Mouse (Mus musculus) spleen, postnatal 14 days (tissue): ENCODE results near the gene Gm12169.
"Not testable (repeated sequence)": the region's sequence is repeated elsewhere in the genome, so short reads cannot be mapped to it uniquely, and the experiment has no call there.

ENCODE experiments used
- DNase-seq, 2 experiments: peaks; one replicate each; pipeline ENCODE4 v3.0.0; 2021 to 2022; ENCODE audit warnings: low spot score in 2 of 2

Gm12169 gene

DNA sequence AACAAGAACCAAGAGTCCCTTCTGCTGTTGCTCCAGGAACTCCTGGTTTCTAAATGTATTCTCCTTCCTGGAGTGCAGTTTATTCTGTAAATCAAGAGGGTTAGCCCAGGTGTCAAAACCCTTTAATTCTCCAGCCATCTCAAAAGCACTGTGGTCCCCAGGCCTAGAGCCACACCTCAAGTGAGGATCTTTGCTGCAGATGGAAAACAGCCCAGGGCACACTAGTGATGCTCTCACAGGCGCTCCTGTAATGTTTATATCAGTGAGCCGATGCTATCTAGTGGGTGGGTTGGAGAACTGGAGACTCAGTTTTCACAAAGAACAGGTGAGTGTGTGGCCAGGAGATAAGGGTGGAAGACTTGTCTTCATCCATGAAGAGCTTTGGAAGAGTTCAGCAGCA is at the start of gene Gm12169:
TSS of gene Gm12169 (plus strand) at position 301 of the 400 bp plus-strand sequence.
- DNase-seq = no peak

DNA sequence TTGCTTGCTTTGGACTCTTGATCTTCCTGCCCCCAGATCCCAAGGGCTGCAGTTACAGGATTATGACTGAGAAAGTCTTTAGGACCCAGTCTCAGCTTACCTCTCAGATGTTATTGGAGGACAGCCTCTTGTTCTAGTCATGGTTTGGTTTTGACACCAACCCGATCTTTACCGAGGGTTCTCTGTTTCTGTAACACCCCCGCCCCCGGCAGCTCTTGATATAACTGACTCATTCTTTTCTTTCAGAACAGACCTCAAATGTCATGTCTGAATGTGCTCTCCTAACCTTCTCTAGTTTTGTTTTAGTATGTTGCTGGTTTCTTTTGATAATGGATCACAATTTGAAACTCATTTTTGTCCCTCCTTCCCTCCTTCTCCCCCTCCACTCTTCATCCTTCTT is 49.8 kb upstream of the Gm12169 start:
- DNase-seq = no peak

DNA sequence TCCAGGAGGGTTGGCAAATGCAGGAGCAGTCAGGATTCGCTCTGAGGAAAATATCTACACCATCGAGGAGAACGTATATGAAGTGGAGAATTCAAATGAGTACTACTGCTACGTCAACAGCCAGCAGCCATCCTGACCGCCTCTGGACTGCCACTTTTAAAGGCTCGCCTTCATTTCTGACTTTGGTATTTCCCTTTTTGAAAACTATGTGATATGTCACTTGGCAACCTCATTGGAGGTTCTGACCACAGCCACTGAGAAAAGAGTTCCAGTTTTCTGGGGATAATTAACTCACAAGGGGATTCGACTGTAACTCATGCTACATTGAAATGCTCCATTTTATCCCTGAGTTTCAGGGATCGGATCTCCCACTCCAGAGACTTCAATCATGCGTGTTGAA is 44.7 kb upstream of the Gm12169 start:
- DNase-seq = no peak

DNA sequence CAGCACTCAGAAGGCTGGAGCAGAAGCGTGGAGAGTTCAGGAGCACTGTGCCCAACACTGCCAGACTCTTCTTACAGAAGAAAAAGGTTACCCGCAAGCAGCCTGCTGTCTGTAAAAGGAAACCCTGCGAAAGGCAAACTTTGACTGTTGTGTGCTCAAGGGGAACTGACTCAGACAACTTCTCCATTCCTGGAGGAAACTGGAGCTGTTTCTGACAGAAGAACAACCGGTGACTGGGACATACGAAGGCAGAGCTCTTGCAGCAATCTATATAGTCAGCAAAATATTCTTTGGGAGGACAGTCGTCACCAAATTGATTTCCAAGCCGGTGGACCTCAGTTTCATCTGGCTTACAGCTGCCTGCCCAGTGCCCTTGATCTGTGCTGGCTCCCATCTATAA is 43.5 kb upstream of the Gm12169 start:
- DNase-seq = no peak

DNA sequence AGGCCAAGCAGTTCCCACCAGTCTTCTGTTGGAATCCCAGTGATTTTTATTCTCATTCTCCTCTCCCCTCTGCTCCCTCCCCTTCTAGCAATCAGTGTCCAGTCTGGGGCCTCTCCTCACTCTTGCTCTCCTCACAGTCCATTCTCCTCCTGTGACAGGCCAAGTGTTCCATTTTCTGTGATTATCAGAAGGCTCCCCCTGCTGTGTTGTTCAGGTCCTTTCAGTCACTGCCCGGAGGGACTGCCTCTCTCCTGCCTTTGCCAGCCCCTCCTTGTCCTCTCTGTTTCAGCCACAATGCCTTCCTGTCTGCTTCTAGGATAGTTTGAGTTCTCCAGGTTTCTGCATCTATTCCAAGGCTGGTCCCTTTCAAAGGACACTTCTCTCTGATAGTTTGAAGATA is 35.8 kb upstream of the Gm12169 start:
- no peak for DNase-seq

DNA sequence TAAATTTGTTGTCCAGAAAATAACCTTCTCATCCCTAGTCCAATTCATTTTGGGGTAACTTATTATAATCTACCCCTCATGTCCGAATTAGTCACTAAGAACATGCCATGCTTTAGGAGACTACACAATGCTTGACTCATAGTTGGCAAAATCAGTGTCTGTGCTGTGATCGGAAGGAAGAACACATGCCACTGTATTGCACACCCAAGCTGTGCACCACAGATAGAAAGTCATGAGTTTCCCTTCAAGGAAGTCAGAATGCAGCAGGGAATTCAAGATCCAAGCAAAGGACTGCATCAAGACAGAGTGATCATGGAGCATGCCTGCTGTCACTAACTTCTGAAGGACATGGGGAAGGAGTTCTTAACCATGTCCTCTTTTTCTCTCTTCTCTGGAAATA is 35.4 kb upstream of the Gm12169 start:
- DNase-seq = no peak

DNA sequence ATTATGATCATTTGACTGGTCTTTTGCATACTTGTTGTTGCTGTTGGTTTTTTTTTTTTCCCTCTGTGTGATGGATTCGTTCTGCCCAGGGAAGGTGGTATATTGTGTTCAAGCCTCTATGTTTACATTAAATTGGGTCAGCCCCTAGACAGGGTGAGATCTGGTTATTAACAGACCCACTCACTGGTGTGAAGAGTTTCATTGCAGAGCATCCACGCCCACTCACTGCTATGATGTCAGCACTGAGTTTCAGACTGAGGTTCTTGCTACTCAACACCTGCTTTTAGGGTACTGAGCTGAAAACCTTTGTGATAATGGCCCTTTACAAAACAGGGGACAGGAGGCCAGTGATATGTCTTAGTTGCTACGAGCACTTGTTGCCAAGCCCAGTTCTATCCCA is 16.9 kb upstream of the Gm12169 start:
- no peak for DNase-seq

DNA sequence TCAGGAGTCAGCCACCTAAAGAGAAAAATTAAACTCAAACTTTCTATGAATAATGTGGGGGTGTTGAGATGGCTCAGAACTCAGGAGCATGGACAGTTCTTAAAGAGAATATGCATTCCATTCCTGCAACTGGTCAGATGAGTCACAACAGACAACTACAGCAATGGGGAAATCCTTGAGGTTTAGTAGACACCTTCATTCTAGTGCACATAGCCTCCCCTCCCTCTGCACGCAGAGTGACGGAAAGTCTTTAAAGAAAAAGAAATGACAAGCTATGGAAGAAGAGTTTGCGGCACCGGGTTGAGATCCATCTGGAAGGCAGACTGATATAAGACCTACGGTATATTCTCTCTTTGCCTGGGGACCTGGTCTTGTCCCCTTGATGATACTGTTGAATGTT is 14.1 kb upstream of the Gm12169 start:
- DNase-seq = no peak

DNA sequence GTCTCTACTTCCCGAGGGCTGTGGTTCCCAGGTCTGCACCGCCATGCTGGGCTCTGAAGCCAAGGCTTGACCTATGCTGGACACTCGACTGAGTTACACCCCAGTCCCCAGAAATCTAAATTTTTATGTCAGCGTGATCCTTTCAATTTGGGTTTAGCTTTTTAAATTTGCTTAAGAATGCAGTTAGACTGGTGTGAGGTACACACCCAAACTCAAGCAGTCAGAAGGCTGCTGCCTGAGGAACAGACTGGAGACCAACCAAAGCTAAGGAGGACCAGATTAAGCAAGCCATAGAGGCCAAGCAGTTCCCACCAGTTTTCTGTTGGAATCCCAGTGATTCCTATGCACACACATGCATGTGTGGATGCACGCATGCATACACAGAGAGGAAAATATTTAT is 2.7 kb upstream of the Gm12169 start:
- not testable (repeated sequence) for DNase-seq

DNA sequence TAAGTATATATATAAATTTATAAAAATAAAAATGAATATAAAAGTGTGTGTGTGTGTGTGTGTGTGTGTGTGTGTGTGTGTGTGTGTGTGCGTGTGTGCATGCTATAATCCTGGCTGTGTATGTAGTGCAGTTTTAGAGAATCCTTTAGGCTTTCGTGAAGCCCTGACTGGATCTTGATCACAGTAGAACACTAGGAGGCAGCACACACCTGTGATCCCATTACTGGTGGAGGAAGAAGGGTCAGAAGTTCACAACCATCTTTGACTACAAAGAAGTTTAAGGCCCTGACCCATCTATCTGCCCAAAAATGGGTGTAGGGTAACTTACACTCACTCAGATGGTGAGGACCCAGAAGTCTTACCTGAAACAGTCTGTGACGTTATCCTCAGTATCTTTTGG is 1.3 kb upstream of the Gm12169 start:
- peak in 1 of 2 experiments; percentile 2 for DNase-seq

DNA sequence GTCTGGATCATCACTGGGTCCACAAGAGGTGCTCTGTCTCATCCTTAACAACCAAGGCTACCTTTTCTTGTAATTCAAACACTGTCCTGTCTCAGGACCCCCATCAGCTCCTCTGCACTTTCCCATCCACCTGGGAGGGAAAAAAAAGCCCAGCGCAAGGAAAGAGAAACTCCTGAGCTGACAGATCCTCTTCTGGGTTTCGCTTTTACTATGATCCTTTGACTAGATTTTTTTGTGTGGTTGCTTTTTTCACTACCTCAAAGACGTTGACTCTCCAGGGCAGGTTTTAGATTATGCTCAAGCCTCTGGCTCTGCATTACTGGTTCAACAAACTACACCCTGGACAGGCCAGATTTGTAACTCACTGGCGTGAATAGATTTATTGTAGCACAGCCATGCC is 6.1 kb downstream of the Gm12169 start:
- DNase-seq = no peak

DNA sequence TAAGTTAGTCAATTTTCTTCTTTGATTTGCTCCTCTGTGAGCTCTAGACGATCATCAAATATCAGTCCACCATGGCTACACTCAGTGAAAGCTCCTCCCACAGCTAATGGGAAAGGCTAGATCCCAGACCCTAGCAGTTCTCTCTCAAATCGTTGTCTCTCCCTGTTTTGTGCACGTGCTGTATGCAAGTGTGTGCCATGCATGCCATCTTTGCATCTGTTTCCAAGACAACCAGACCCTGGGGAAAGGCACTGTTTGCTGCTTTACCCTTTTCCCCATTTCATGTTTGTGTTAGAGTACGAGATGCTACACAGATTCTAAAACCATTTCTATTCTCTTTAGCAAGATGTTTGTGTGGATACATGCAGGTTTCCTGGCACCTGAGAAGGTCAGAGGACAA is 13.0 kb downstream of the Gm12169 start:
- no peak for DNase-seq

DNA sequence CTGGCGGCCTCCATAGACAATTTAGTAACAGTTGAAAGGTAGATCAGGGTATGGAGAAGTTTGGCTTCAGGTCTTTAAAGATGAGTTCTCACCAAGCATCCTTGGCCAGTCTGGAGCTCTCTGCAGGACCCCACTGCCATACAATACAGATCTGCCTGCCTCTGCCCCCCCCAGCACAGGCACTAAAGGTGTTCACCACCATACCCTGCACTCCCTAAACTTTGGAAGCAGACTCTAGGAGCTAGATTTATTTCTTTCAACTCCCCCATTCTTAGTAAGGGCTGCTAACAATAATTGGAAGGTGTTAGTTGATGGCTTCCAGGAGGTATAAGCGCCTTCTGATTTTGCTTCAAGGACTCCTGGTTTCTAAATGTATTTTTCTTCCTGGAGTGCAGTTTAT is 19.5 kb downstream of the Gm12169 start:
- no peak for DNase-seq

DNA sequence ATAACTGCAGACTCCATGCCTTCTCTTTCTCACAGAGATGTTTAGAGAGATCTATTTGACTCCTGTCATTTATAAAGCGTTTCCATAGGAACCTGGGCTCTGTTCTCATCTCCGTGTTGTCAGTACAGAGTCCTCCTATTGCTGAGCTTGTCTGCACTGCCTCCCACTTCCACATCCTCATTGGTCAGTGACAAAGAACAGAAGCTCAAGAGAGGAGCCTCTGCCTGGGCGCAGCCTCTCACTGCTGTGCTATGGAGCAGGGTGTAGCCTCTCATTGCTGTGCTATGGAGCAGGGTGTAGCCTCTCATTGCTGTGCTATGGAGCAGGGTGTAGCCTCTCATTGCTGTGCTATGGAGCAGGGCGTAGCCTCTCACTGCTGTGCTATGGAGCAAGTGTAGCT is 25.7 kb downstream of the Gm12169 start:
- no peak for DNase-seq

DNA sequence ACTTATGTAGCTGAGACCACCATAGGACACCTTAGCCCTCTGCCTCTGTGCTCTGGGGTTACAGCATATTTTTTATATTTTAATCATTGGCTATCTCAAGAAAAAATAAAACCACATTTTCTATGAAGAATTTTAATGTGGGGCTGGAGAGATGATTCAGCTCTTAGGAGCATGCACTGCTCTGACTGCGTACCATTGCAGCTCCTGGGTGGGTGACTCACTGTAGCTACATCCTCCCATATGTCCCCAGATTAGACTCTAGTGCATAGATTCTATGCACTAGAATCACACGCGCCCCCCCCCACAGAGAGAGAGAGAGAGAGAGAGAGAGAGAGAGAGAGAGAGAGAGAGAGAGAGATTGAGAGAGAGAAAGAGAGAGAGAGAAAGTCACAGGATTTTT is 28.7 kb downstream of the Gm12169 start:
- no peak for DNase-seq

DNA sequence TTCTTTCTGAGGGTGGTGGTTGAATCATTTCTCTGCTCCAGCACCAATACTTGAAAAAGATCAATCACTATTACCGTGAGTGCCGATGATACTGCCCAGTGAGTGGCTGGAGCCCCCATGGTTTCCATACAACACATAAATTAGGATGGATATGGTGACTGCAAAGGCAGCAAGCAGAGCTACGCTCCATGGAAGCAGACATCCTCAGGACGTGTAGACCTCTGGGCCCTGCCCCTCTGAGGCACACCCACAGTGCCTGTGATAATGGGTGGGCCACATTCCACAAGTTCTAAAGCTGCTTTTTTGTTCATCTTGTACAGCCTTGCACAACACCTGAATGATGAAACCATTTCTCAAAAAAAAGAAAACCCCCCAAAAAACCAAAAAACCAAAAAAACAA is 37.1 kb downstream of the Gm12169 start:
- DNase-seq = no peak

DNA sequence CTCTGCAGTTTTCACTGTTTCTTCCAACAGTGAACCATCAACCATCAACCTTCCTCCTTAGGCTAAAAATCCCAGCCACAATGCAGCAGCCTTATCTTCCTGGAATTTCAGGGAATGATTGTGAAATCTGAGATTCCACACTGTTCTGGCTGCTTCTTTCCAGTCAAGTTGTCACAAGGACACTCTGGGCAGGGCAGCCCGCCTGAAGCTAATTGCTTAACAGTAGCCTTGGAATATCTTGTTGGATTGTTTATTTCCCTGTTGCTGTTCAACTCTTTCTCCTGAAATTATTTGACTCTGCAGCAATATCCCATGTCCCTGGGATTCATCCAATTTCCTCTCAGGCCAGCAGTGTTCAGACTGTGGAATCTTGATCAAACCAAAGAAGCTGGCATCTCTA is 40.7 kb downstream of the Gm12169 start:
- DNase-seq = no peak

DNA sequence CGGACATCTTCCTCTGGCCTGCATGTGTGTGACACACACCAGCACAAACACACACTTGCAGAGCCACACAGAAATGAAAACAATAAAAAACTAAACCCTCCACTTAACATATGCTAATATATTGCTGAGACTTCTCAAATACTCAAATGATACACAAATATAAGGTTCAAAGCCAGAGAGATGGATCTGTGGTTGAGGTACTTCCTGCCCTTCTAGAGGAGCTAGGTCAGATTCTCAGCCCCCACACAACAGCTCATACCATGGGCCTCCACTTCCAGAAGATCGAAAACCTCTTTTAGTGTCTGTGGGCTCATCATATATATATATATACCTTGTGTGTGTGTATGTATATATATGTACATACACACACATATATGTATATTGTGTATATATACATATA is 42.0 kb downstream of the Gm12169 start:
- DNase-seq = no peak

DNA sequence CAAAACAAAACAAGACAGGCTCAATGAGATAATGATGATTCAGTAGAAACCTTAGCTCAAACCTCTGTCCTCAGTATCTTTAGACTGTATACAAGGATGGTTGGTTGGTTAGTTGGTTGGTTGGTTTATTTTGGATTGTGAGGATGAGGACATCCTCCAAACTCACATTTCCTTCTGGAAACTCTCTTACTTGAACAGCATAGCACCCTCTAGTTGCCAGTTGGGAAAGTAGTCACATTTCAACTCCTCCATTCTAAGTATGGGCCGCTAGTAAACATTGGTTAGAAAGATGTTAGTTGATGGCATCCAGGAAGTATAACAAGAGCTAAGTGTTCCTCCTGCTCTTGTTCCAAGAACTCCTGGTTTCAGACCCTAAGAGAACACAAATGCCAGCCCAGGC is 45.1 kb downstream of the Gm12169 start:
- no peak for DNase-seq

DNA sequence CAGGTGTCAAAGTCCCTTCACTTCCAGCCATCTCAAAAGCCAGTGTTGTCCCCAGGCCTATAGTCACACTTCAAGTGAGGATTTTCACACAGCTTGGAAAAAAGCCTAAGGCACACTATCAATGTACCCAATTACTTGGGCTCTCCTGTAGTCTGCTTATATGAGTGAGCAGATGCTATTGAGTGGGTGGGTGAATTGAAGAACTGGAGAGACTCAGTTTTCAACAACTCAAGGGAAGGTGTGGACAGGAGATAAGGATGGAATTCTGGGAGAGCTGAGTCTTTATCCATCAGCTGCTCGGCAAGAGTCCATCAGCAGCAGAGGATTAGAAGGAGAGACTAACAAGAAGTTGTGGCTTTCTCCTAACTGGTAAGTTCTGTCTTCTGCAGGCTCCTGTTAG is 47.3 kb downstream of the Gm12169 start, which contains the start of gene BC053393:
TSS of gene BC053393 (plus strand) at position 210 of the 400 bp plus-strand sequence.
- DNase-seq = no peak

DNA sequence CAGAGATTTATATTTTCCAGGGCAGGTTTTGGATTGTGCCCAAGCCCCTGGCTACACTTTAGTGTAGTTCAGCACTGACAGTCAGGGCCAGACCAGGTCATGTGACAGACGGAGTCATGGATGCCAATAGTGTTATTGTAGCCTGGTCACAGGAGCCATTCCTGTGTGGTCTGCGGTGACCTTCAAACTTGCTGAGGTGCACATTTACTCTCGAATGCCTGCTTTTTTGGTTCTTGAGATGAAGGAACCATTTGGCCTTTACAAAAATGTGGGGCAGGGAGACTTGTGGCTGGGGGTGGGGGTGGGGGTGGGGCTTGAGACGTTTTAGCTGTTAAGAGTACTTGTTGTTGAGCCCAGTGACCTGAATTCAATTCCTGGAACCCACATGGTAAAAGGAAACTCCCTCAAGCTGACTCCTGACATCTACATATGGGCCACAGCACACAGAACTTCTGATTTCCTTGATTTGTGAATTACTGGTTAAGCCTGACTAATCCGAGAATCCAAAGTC is 54.8 kb downstream of the Gm12169 start:
- DNase-seq = no peak

DNA sequence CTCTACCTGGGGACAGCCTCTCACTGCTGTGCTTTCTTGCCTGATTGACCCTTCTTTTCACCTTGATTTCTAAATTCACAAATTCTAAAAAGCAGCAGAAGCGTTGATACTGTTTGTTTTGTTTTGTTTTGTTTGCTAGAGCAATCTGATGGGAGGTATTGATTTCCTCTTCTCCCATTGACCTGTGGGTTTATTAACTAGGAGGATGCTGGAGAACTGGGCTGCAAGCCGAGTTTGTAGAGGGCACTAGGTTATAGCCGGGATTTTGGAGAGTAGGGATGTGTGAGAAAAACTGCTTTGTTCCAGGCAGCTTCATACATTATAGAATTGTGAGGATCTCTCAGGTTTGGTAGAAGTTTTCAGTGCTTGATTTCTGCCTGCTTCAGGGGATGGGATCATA is 56.4 kb downstream of the Gm12169 start:
- no peak for DNase-seq

DNA sequence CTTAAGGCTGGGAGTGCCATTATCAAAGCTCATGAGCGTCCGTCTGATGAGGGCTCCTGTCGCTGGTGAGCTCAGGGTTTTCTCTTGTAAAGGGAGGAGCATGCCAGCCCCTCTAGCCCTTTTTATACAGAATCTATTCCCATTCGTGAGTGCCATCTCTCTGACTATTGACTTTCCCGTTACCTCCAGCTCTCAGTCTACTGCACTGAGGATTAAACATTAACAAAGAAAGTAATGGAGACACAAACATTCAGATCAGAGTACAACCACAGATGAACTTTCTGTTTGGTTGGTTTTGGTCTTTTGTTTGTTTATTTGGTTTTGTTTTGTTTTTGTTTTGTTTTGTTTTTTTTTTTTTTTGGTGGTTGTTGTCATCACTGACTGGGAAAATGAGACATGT is 58.7 kb downstream of the Gm12169 start:
- DNase-seq = no peak
